Mouse (Mus musculus) liver, embryonic 13.5 days (tissue): ENCODE data around the gene Tmem121b. TPM values are rescaled to one million over a fixed set of nuclear protein-coding genes. Genes with fewer than 3 reads are reported as not detected.

Experiments
- ATAC-seq: fragments of 200-750 bp; cut with Nextera tagmentation; 2 replicates; pipeline ENCODE4 v1.8.0; 2017; ENCODE audit warnings: low read depth, mild to moderate bottlenecking, moderate number of reproducible peaks, moderate library complexity
- DNase-seq: peaks from one replicate; pipeline ENCODE4 v3.0.0; 2022
- H3K27ac ChIP-seq: fragments of 300-500 bp; sonication (generic); 2 replicates; pipeline ENCODE4 v1.5.1; 2015; ENCODE audit warnings: moderate library complexity, mild to moderate bottlenecking, inconsistent platforms
- H3K27me3 ChIP-seq: fragments of 300-500 bp; sonication (generic); 2 replicates; pipeline ENCODE4 v1.6.1; 2015; ENCODE audit warnings: mild to moderate bottlenecking, inconsistent platforms
- H3K36me3 ChIP-seq: fragments of 300-500 bp; sonication (generic); 2 replicates; pipeline ENCODE4 v1.6.1; 2015; ENCODE audit warnings: mild to moderate bottlenecking, inconsistent platforms
- H3K4me1 ChIP-seq: fragments of 300-500 bp; sonication (generic); replicated peaks from 2 replicates; pipeline ENCODE4 v1.6.1; 2015; ENCODE audit warnings: inconsistent platforms
- H3K4me2 ChIP-seq: fragments of 300-500 bp; sonication (generic); 2 replicates; pipeline ENCODE4 v1.6.1; 2015; ENCODE audit warnings: inconsistent platforms, mild to moderate bottlenecking, moderate library complexity
- H3K4me3 ChIP-seq: fragments of 300-500 bp; sonication (generic); replicated peaks from 2 replicates; pipeline ENCODE4 v1.5.1; 2015; ENCODE audit warnings: mild to moderate bottlenecking, inconsistent platforms
- H3K9ac ChIP-seq: fragments of 300-500 bp; sonication (generic); 2 replicates; pipeline ENCODE4 v1.6.1; 2015; ENCODE audit warnings: mild to moderate bottlenecking, inconsistent platforms
- H3K9me3 ChIP-seq: fragments of 300-500 bp; sonication (generic); replicated peaks from 2 replicates; pipeline ENCODE4 v1.6.1; 2016; ENCODE audit warnings: inconsistent platforms
- WGBS: fragments of 180-500 bp; shearing (Covaris S2); methylation state at CpG from one replicate; pipeline ENCODE4 v1.1.7; 2015; ENCODE audit not compliant: insufficient replicate concordance; 5-methylcytosine and 5-hydroxymethylcytosine counted together
- polyA plus RNA-seq: library from polyadenylated mRNA; unstranded; fragments of >200 nt; fragmentation: Nextera tagmentation; extraction: Ambion mirVana; gene quantifications from 2 replicates; pipeline ENCODE4 v1.2.1, GENCODE M21; 2015

The Tmem121b gene
- polyA plus RNA-seq, 1 experiment from 2014 or later = not detected

DNA sequence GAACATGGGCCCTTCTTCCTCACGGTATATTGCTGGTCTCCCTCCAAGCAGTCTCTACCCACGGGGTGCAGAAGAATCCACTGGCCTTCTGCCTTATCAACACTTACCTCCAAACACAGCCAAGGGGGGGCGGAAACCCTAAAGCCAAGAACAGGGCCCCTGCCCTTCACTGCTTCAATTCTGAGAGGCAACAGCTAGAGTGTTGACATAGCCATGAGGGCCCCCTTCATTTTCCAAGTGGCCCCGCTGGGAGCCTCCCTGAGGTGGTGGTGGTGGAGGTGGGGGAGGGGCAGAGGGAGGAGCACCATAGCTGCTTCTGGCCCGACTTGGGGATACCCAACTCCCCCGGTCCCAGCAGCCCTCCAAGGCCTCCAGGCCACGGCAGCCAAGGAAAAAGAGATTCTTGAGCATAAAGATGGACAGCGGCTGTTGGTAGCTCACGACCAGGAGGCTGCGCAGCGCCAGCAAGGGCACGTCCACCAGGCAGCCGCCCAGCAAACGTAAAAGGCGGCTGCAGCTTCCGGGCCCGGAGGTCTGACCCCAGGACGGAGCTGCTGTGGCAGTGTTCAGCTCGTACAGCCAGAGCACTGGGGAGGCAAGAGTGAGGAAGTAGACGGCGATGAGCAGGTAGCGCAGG lies 1.6 kb downstream of the Tmem121b start:
- ATAC-seq (no peak), DNase-seq (no peak)
- no peaks in the 10 kb centered on the region for H3K36me3 ChIP-seq
- WGBS = 15% methylated on average over 22 of the region's 22 CpGs
- H3K27me3 ChIP-seq = peaks cover 75% of the 10 kb centered on the region
- H3K9ac ChIP-seq = no peak overlapping the region
- peak overlapping the region; percentile 59 for H3K4me3 ChIP-seq
- H3K4me2 ChIP-seq = peak overlapping the region; percentile 80
- no peaks in the 10 kb centered on the region for H3K9me3 ChIP-seq
- no peak overlapping the region for H3K27ac ChIP-seq
- peaks cover 24% of the 10 kb centered on the region for H3K4me1 ChIP-seq

DNA sequence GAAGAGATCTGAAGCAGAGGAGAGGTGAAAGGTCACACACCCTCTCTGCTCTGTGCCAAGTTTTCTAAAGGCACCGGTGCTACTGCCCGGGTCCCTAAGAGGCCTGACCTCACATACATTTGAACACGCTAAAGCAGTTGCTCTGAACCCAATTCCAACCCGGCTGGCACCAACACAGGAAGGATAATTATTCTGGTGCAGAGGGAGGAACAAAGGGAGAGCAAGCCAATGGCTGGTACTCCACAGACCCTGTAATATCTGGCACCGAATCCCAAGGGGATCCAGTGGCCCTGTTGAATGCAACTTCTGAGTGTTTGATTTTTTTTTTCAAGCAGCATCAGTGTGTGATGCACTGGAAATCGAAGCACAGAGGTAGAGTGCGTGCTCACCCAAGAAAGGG lies 2.5 kb downstream of the Tmem121b start:
- Histone ChIP-seq H3K27ac (no peak overlapping the region), H3K9ac (no peak overlapping the region), H3K4me1 (peaks cover 25% of the 10 kb centered on the region), H3K9me3 (no peaks in the 10 kb centered on the region), H3K4me2 (no peak overlapping the region), H3K27me3 (peaks cover 66% of the 10 kb centered on the region), H3K36me3 (no peaks in the 10 kb centered on the region), H3K4me3 (no peak overlapping the region)
- DNase-seq (no peak), ATAC-seq (no peak)
- WGBS = 60% methylated on average over 7 of the region's 7 CpGs

DNA sequence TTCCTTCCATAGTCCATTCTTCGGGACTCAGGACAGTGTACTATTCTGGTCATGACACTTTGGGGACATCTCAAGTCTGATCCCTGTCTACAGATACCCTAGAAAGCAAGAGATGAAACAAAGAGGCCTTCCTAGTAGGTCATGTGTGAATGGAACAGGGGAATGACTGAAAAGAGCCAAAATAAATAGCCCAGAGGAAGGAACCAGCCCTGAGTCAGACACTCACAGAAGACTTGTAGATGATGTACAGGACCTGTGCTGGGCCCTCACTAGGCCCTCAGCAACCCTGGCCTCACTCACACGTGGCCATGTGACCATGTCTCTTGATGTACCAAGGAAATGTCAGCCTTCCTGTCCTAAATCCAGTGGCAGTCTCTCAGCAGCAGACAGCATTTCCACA lies 4.1 kb downstream of the Tmem121b start:
- Histone ChIP-seq H3K9me3 (no peaks in the 10 kb centered on the region), H3K4me2 (no peak overlapping the region), H3K9ac (no peak overlapping the region), H3K27ac (no peak overlapping the region), H3K4me3 (no peak overlapping the region), H3K36me3 (no peaks in the 10 kb centered on the region), H3K4me1 (peaks cover 40% of the 10 kb centered on the region), H3K27me3 (peaks cover 50% of the 10 kb centered on the region)
- DNase-seq = no peak
- ATAC-seq = no peak
- 36% methylated on average over 2 of the region's 2 CpGs for WGBS

DNA sequence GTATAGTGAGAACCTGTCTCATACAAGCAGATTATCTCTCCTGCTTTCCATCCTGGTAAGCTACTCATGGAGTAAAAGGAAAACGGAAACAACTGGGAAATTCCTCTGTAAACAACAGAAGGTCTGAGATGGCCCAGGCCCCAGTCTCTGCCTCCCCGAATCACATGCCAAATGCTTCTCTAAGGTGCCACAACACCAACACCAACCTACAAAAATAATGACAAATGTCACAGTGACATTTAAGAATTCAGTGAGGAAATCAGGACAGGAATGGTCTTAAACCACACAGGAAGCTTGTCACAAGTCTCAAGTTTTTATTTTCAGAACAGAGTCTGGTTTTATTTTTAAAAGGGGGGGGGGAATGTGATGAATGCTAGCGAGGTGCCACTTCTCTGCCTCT lies 5.0 kb downstream of the Tmem121b start:
- H3K9ac ChIP-seq = no peak overlapping the region
- H3K4me3 ChIP-seq = no peak overlapping the region
- H3K27me3 ChIP-seq = peaks cover 42% of the 10 kb centered on the region

DNA sequence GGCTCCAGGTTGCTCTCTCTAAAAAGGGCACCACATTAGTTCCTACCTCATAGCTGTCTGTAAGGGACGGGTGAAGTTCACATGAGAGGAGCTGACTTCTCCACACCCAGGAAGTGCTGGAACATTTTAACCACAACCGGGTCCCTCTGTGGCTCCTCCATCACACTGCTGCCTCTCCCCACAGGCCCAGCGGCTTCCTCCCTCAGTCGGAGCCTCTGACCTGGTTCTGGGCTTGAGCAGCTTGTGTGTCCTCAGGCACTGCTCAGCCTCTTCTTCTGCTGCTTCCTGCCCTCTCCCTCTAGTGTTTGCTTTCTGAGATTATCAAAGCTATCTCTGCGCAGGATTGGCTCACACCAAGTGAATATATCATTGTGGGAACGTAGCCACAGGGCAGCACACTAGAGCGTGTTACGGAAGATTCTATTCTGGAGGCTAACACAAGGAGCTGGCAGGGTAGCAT lies 7.5 kb downstream of the Tmem121b start:
- ATAC-seq (no peak), DNase-seq (no peak)
- Histone ChIP-seq H3K9me3 (no peaks in the 10 kb centered on the region), H3K27ac (peak overlapping the region; percentile 16; the same call in 1 of the 2 replicates), H3K9ac (no peak overlapping the region), H3K4me1 (peaks cover 39% of the 10 kb centered on the region), H3K36me3 (peaks cover 12% of the 10 kb centered on the region), H3K4me2 (no peak overlapping the region), H3K27me3 (peaks cover 16% of the 10 kb centered on the region), H3K4me3 (no peak overlapping the region)
- whole genome bisulfite sequencing = 45% methylated on average over 8 of the region's 8 CpGs

More for the DNA sequence above, 5.0 kb downstream of the Tmem121b start:
- peaks cover 39% of the 10 kb centered on the region for H3K4me1 ChIP-seq
- DNase-seq = no peak
- 27% methylated on average over 3 of the region's 3 CpGs for WGBS
- H3K9me3 ChIP-seq = no peaks in the 10 kb centered on the region
- no peak overlapping the region for H3K4me2 ChIP-seq
- ATAC-seq = no peak
- no peak overlapping the region for H3K27ac ChIP-seq
- H3K36me3 ChIP-seq = no peaks in the 10 kb centered on the region

DNA sequence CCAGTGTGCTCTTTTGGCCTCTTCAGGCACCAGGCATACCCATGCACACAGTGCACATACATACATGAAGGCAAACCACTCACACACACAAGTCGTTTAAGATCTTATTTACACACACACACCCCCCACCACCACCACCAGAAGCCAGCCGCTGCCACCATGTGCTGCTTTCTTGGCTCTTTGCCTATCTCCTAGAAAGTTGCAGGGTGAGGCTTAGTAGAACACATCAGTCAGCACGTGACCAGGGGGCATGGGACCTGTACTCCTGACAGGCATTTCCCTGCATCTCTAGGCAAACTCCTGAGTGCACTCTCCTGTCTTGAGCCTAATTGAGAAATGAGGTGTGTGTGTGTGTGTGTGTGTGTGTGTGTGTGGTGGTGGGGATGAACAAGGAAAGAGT lies 8.6 kb downstream of the Tmem121b start:
- peaks cover 42% of the 10 kb centered on the region for H3K4me1 ChIP-seq
- DNase-seq = no peak

DNA sequence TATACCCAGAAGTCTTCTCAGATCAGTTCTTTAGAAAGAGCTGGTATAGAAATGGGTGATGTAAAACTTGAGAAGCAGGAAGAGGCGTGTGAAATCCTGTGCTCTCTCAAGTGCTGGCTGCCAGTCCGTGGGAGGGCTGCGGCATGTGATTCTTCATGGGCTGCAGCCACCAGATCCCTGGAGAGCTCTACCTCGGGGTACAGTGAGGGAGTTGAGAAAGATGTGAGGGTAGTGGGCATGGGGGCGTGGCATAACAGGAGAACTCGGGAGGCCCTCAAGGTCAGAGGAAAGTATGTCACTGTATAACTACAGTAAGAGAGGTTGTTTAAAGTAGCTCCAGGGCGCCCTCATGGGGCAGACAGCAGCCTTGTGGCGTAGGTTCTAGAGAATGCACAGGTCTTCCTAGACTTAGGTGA lies 10.4 kb downstream of the Tmem121b start:
- no peak for DNase-seq

More for the DNA sequence above, 8.6 kb downstream of the Tmem121b start:
- peak; percentile 37; the same call in 1 of the 2 replicates for ATAC-seq
- H3K9ac ChIP-seq = no peak overlapping the region
- WGBS = 42% methylated on average over 3 of the region's 3 CpGs
- no peak overlapping the region for H3K4me3 ChIP-seq
- H3K27ac ChIP-seq = no peak overlapping the region
- H3K36me3 ChIP-seq = peaks cover 22% of the 10 kb centered on the region
- H3K9me3 ChIP-seq = no peaks in the 10 kb centered on the region
- H3K27me3 ChIP-seq = peaks cover 6% of the 10 kb centered on the region
- no peak overlapping the region for H3K4me2 ChIP-seq

DNA sequence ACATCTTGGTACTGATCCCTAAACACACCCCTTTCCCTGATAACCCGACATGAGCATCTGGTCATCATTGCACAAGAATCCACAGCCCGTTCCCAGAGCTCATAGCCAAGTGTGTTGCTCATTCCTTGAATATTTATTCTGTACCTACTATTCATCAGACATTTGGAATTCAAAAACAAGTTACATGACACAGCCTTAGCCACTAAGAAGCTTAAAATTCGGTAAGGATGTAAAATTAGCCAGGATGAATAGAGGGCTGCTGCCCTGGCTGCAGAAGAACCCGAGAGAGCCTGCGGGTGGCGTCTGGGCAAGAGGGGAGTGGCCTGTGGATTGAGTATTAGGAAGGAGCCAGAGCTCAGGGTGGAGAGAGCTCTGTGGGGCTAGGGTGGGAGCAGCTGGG lies 10.9 kb downstream of the Tmem121b start:
- no peak for ATAC-seq
- H3K27me3 ChIP-seq = no peaks in the 10 kb centered on the region; the same call in 1 of the 2 replicates
- no peak overlapping the region for H3K4me2 ChIP-seq
- peaks cover 55% of the 10 kb centered on the region for H3K4me1 ChIP-seq
- no peaks in the 10 kb centered on the region for H3K9me3 ChIP-seq
- DNase-seq = no peak
- WGBS = 55% methylated on average over 6 of the region's 6 CpGs
- peaks cover 44% of the 10 kb centered on the region for H3K36me3 ChIP-seq
- no peak overlapping the region for H3K4me3 ChIP-seq
- no peak overlapping the region for H3K27ac ChIP-seq
- no peak overlapping the region for H3K9ac ChIP-seq

More for the DNA sequence above, 10.4 kb downstream of the Tmem121b start:
- 38% methylated on average over 8 of the region's 8 CpGs for WGBS
- no peaks in the 10 kb centered on the region; the same call in 1 of the 2 replicates for H3K27me3 ChIP-seq
- peaks cover 51% of the 10 kb centered on the region for H3K4me1 ChIP-seq
- H3K27ac ChIP-seq = no peak overlapping the region
- H3K9me3 ChIP-seq = no peaks in the 10 kb centered on the region
- no peak overlapping the region for H3K4me3 ChIP-seq
- peaks cover 40% of the 10 kb centered on the region for H3K36me3 ChIP-seq
- H3K4me2 ChIP-seq = no peak overlapping the region
- peak; percentile 43 for ATAC-seq
- H3K9ac ChIP-seq = no peak overlapping the region

DNA sequence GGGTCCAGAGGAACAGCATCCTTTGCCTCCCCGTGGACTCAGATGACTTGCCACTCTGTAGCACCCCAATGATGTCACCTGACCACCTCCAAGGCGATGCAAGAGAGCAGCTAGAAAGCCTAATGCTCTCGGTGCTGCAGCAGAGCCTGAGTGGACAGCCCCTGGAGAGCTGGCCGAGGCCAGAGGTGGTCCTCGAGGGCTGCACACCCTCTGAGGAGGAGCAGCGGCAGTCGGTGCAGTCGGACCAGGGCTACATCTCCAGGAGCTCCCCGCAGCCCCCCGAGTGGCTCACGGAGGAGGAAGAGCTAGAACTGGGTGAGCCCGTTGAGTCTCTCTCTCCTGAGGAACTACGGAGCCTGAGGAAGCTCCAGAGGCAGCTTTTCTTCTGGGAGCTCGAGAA lies 11.6 kb downstream of the Tmem121b start:
- Histone ChIP-seq H3K9me3 (no peaks in the 10 kb centered on the region), H3K4me3 (no peak overlapping the region), H3K4me1 (peaks cover 57% of the 10 kb centered on the region), H3K27me3 (no peaks in the 10 kb centered on the region; the same call in 1 of the 2 replicates), H3K4me2 (no peak overlapping the region), H3K36me3 (peaks cover 52% of the 10 kb centered on the region), H3K9ac (no peak overlapping the region), H3K27ac (no peak overlapping the region)
- WGBS = 88% methylated on average over 14 of the region's 14 CpGs
- ATAC-seq = no peak
- DNase-seq = no peak

DNA sequence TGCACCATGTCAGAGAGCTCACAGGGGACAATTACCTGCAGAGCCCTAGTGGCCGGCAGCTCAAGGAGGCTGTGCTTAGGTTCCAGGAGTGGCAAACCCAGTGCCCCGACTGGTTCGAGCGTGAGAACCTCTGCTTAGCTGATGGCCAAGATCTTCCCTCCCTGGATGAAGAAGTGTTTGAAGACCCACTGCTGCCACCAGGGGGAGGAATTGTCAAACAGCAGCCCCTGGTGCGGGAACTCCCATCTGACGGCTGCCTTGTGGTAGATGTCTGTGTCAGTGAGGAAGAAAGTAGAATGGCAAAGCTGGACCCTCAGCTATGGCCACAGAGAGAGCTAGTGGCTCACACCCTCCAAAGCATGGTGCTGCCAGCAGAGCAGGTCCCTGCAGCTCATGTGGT lies 12.1 kb downstream of the Tmem121b start:
- ATAC-seq (no peak), DNase-seq (no peak)
- H3K36me3 ChIP-seq = peaks cover 56% of the 10 kb centered on the region

DNA sequence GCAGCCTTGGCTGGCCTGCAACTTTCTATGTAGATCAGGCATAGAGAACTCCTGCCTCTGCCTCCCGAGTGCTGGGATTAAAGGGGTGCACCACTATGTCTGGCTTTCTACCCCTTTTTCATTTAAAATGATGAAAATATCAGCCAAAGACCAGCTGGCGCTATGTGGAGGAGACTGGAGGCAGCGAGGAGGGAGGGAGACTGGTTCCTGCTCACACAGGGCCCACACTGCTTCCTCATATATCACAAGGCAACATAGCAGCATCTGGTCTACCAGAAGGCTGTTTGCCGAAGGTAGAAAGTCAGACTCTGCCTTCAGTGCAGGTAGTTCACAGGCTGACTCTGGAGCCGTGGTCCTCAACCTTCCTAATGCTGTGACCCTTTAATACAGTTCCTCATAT lies 13.2 kb downstream of the Tmem121b start:
- H3K27me3 ChIP-seq = no peaks in the 10 kb centered on the region
- H3K9ac ChIP-seq = no peak overlapping the region
- H3K4me2 ChIP-seq = no peak overlapping the region
- 76% methylated on average over 5 of the region's 5 CpGs for WGBS
- peaks cover 61% of the 10 kb centered on the region for H3K36me3 ChIP-seq
- H3K27ac ChIP-seq = no peak overlapping the region
- DNase-seq (no peak), ATAC-seq (no peak)
- H3K9me3 ChIP-seq = no peaks in the 10 kb centered on the region
- H3K4me1 ChIP-seq = peaks cover 52% of the 10 kb centered on the region
- H3K4me3 ChIP-seq = no peak overlapping the region

More for the DNA sequence above, 12.1 kb downstream of the Tmem121b start:
- H3K4me2 ChIP-seq = no peak overlapping the region
- no peaks in the 10 kb centered on the region for H3K9me3 ChIP-seq
- 75% methylated on average over 6 of the region's 6 CpGs for WGBS
- H3K27me3 ChIP-seq = no peaks in the 10 kb centered on the region; the same call in 1 of the 2 replicates
- H3K27ac ChIP-seq = no peak overlapping the region
- H3K4me3 ChIP-seq = no peak overlapping the region
- peaks cover 57% of the 10 kb centered on the region for H3K4me1 ChIP-seq
- H3K9ac ChIP-seq = no peak overlapping the region

DNA sequence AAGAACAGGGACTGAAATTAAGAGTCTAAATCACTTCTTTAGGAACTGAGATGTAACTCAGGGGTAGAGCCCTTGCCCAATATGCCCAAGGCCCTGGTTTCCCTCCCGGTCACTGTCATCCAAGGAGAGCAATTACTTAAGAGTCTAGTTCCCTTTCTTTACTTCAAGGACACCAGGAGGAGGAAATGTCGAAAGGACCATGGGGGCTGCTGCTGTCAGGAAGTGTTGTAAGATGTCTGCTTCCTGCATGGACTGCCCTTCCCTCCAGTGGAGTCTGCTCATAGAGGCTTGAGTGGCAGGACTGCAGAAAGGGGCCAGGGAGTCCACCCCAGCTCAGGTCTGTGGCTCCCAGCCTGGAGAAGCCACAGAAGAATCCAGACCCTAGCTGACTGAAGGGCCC lies 14.3 kb downstream of the Tmem121b start:
- Histone ChIP-seq H3K9me3 (no peaks in the 10 kb centered on the region), H3K9ac (no peak overlapping the region), H3K36me3 (peaks cover 70% of the 10 kb centered on the region), H3K4me2 (no peak overlapping the region), H3K4me3 (no peak overlapping the region), H3K4me1 (peaks cover 54% of the 10 kb centered on the region), H3K27ac (no peak overlapping the region; the same call in 1 of the 2 replicates), H3K27me3 (no peaks in the 10 kb centered on the region)
- DNase-seq = no peak
- 33% methylated on average over 2 of the region's 2 CpGs for WGBS
- ATAC-seq = no peak
